Mouse (Mus musculus) limb, embryonic 10.5 days (tissue): ENCODE measurements around the gene Arhgef17. TPM values are rescaled to one million over a fixed set of nuclear protein-coding genes. Genes with fewer than 3 reads are reported as not detected.

Source experiments
- DNase-seq: peaks from one replicate; pipeline ENCODE4 v3.0.0-alpha.2; 2017; ENCODE audit warnings: low spot score
- H3K27ac ChIP-seq: fragments of 300-500 bp; sonication (generic); 2 replicates; pipeline ENCODE4 v1.5.1; 2016; ENCODE audit warnings: mild to moderate bottlenecking
- H3K27me3 ChIP-seq: fragments of 300-500 bp; sonication (generic); 2 replicates; pipeline ENCODE4 v1.6.1; 2016; ENCODE audit warnings: low read depth, mild to moderate bottlenecking; ENCODE audit not compliant: poor library complexity, severe bottlenecking
- H3K36me3 ChIP-seq: fragments of 300-500 bp; sonication (generic); 2 replicates; pipeline ENCODE4 v1.6.1; 2016; ENCODE audit warnings: mild to moderate bottlenecking, moderate library complexity
- H3K4me1 ChIP-seq: fragments of 300-500 bp; sonication (generic); 2 replicates; pipeline ENCODE4 v1.6.1; 2016
- H3K4me3 ChIP-seq: fragments of 300-500 bp; sonication (generic); 2 replicates; pipeline ENCODE4 v1.5.1; 2016; ENCODE audit warnings: mild to moderate bottlenecking, moderate library complexity
- H3K9me3 ChIP-seq: fragments of 300-500 bp; sonication (generic); replicated peaks from 2 replicates; pipeline ENCODE4 v1.6.1; 2016; ENCODE audit warnings: mild to moderate bottlenecking
- WGBS: fragments of 180-500 bp; shearing (Covaris S2); methylation state at CpG from one replicate; pipeline ENCODE4 v1.1.7; 2016; 5-methylcytosine and 5-hydroxymethylcytosine counted together
- polyA plus RNA-seq: library from polyadenylated mRNA; unstranded; fragments of >200 nt; fragmentation: Nextera tagmentation; extraction: Ambion mirVana; gene quantifications from 2 replicates; pipeline ENCODE4 v1.2.1, GENCODE M21; 2016

The Arhgef17 gene
- polyA plus RNA-seq, 1 experiment from 2014 or later, result 11.0 TPM

GRCm38 (mm10) chr7:100905037-100905436 is 26.9 kb downstream of the Arhgef17 start:
- no peak for DNase-seq
- Histone ChIP-seq H3K4me3 (no peak overlapping the region), H3K27me3 (no peaks in the 10 kb centered on the region), H3K9me3 (no peaks in the 10 kb centered on the region), H3K4me1 (peaks cover 18% of the 10 kb centered on the region), H3K27ac (no peak overlapping the region), H3K36me3 (peaks cover 68% of the 10 kb centered on the region)
- 90% methylated on average over 7 of the region's 7 CpGs for WGBS

- no peak overlapping the region for H3K27ac ChIP-seq
- H3K27me3 ChIP-seq, result no peaks in the 10 kb centered on the region
- H3K36me3 ChIP-seq, result peaks cover 63% of the 10 kb centered on the region
- DNase-seq, result no peak
- WGBS, result 91% methylated on average over 5 of the region's 5 CpGs
- peaks cover 18% of the 10 kb centered on the region for H3K4me1 ChIP-seq
- no peaks in the 10 kb centered on the region for H3K9me3 ChIP-seq
- no peak overlapping the region for H3K4me3 ChIP-seq
Observed at GRCm38 (mm10) chr7:100904612-100905011, 27.3 kb downstream of the Arhgef17 start.

DNA sequence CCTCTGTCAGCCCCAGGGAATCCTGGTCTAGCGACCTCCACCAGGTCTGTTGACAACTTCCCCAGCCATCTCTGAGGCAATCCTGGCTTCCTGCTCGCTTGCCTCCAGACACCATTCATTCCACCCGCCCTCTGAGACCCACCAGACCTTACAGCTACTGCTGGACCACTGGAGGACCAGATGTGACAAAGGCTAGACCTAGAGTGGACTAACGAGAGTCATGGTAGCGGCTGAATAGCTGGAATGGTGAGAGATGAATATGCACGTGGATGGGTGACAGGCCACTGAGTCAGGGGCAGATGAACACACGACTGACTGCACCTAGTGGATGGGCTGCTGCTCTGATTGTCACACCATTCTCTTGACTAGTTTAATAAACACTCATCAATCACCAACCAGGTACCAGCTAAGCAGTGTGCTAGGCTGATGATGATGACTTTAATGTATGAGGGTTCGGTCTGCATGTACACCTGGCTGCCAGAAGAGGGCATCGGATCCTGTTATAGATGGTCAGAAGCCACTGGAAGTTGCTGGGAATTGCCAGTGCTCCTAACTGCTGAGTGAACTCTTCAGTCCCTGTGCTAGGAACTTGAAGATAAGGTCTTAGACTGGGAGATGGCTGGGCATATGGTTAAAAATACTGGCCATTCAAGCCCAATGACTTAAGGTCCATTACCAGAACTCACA is 29.3 kb downstream of the Arhgef17 start:
- Histone ChIP-seq H3K4me3 (no peak overlapping the region), H3K27me3 (no peaks in the 10 kb centered on the region), H3K36me3 (peaks cover 57% of the 10 kb centered on the region), H3K4me1 (peaks cover 2% of the 10 kb centered on the region), H3K27ac (no peak overlapping the region), H3K9me3 (no peaks in the 10 kb centered on the region)
- 85% methylated on average over 9 of the region's 9 CpGs for WGBS
- DNase-seq, result no peak

DNA sequence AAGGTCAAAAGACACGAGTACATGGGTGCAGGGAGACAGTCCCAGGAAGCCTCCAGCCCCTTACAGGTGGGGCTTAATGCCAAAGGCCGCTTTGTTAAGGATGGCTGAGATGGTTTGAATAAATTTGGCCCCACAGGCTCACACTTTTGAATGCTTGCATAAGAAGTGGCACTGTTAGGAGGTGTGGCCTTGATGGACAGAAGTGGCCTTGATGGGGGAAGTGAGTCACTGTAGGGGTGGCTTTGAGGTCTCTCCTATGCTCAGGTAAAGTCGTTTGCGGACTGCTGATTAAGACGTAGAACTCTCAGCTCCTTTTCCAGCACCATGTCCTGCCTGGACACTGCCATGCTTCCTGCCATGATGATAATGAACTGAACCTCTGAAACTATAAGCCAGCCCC is 34.1 kb downstream of the Arhgef17 start:
- H3K4me1 ChIP-seq, result peaks cover 31% of the 10 kb centered on the region
- peaks cover 33% of the 10 kb centered on the region for H3K36me3 ChIP-seq
- DNase-seq, result no peak
- H3K27me3 ChIP-seq, result no peaks in the 10 kb centered on the region
- no peak overlapping the region for H3K4me3 ChIP-seq
- no peak overlapping the region for H3K27ac ChIP-seq
- 88% methylated on average over 5 of the region's 5 CpGs for WGBS
- no peaks in the 10 kb centered on the region for H3K9me3 ChIP-seq

DNA sequence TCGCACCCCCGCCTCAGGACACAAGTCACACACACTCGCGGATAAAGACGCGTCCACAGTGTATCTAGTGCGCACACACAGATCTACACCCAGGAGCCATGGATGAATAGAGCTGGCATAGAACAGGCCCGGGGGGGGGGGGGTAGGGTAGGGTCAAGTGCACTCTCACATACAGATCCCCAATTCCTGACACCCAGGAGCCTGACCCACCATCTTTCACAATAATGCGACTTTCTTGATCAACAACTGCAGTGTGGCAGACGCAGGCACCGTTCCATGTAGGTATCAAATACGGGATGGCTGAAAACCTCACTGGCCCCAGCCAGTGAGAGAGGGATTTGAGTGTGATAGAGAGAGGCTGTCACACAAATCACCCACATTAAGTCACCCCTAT is 37.1 kb downstream of the Arhgef17 start:
- H3K4me1 ChIP-seq, result peaks cover 31% of the 10 kb centered on the region
- no peaks in the 10 kb centered on the region for H3K9me3 ChIP-seq
- 5% methylated on average over 12 of the region's 12 CpGs for WGBS
- no peaks in the 10 kb centered on the region for H3K27me3 ChIP-seq
- peaks cover 31% of the 10 kb centered on the region for H3K36me3 ChIP-seq
- DNase-seq, result no peak
- H3K27ac ChIP-seq, result peak overlapping the region; percentile 82
- H3K4me3 ChIP-seq, result peak overlapping the region; percentile 66

DNA sequence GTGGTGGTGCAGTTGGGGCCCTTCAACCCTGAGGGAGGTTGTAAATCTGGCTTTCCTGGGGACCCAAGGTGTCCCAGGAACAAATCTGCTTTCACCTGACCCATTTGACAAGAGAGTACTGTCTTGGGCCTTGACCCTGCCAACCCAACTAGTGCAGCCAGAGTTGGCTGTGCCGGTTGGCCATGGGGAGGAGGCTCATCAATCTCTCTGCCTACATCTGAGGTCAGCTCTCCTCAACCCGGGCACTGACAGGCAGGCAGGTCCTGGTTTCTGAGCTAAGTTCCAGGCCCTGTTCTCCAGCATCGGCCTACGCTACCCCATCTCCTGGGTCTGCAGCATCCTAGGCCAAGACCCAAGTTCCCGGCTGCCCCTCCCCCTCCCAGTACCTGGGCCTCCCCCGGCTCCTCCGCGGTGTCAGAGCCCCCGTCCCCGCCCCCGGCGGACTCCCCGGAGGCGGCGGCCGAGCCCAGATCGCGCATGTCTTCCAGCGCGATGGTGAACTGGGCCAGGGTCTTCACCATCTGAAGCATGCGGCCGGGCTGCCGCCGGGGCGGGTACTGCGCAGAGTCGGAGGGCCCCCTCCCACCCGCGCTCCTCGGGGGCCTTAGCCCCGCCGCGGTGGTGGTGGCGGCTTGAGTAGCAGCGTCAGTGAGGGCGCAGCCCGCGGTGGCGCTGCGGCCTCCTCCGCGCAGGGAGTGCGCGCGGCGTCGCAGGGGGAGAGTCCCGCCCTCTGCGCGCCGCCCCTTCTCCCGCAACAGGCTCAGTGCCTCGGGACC is 37.7 kb downstream of the Arhgef17 start:
- Histone ChIP-seq H3K27me3 (no peaks in the 10 kb centered on the region), H3K9me3 (no peaks in the 10 kb centered on the region), H3K4me3 (peak overlapping the region; percentile 66), H3K36me3 (peaks cover 37% of the 10 kb centered on the region), H3K4me1 (peaks cover 31% of the 10 kb centered on the region), H3K27ac (peak overlapping the region; percentile 82)
- WGBS, result 2% methylated on average over 52 of the region's 53 CpGs
- peak; percentile 63 for DNase-seq

DNA sequence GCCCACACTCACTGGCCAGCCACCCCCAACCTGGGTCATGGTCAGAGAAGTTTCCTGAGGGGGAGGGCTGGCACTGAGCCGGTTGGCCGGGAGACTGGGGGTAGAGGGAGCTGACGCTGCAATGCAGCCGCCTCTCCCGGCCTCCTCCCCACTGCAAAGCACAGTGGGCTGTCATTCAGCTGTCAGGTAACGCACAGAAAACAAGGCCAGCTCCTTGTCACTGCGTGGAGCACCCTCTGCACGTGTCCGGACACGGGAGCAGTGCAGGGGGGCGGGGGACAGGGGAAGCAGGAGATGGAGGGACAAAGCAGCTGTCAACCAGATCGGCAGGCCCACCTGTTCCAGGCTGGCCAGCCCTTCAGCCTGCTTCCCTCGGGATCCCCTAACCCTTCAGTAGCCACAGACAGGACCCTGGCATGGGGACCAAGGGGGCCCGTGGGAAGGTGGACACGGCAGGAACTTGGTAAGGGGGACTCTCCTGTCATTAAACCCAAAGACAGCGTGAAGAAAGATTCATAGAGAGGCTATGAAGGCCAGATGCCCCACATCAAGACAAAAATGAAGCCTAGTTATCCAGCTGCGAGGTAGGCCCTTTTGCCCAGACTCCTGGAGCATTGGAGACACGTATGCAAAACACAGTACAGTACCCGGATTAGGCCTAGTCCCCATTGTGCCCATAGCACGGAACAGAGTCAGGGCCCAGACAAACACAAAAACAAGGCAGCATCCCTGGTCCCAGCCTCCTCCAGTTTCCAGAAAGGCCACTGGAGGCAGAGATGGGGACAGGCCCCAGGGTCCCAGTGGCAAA is 38.5 kb downstream of the Arhgef17 start:
- H3K36me3 ChIP-seq, result peaks cover 45% of the 10 kb centered on the region
- H3K27ac ChIP-seq, result peak overlapping the region; percentile 42; the same call in 1 of the 2 replicates
- WGBS, result 79% methylated on average over 20 of the region's 20 CpGs
- H3K4me1 ChIP-seq, result peaks cover 31% of the 10 kb centered on the region
- H3K4me3 ChIP-seq, result peak overlapping the region; percentile 66; the same call in 1 of the 2 replicates
- no peaks in the 10 kb centered on the region for H3K9me3 ChIP-seq
- DNase-seq, result no peak
- no peaks in the 10 kb centered on the region for H3K27me3 ChIP-seq

GRCm38 (mm10) chr7:100886535-100886934 is 45.4 kb downstream of the Arhgef17 start:
- DNase-seq, result peak; percentile 66
- Histone ChIP-seq H3K9me3 (no peaks in the 10 kb centered on the region), H3K4me1 (no peaks in the 10 kb centered on the region), H3K36me3 (peaks cover 85% of the 10 kb centered on the region), H3K27me3 (no peaks in the 10 kb centered on the region), H3K4me3 (no peak overlapping the region), H3K27ac (no peak overlapping the region)
- WGBS, result 37% methylated on average over 3 of the region's 3 CpGs

DNA sequence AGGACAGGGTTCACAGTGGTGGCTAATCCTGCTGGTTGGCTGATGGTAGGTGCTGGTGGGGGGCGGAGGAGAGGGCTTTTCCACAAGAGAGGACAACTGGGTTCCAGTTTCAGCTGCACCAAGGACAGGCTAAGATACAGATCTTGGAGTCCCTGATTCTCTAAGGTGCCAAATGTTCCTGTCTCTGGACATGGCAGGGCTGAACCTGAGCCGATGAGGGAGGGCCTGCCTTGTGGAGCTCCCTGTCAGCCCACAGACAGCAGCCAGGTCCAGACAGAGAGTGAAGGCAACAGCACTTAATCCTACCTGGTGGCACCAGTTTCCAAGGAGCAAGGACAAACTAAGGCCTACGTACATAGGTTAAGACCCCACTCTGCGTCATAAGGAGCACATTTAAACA is 47.4 kb downstream of the Arhgef17 start:
- 91% methylated on average over 4 of the region's 4 CpGs for whole genome bisulfite sequencing

GRCm38 (mm10) chr7:100881950-100882349 is 50.0 kb downstream of the Arhgef17 start:
- WGBS, result 92% methylated on average over 4 of the region's 4 CpGs
- Histone ChIP-seq H3K27me3 (no peaks in the 10 kb centered on the region), H3K4me3 (no peak overlapping the region), H3K27ac (no peak overlapping the region), H3K4me1 (peaks cover 7% of the 10 kb centered on the region), H3K36me3 (peaks cover 96% of the 10 kb centered on the region), H3K9me3 (no peaks in the 10 kb centered on the region)
- no peak for DNase-seq

More for the DNA sequence above, 47.4 kb downstream of the Arhgef17 start:
- H3K27ac ChIP-seq, result no peak overlapping the region
- no peaks in the 10 kb centered on the region for H3K9me3 ChIP-seq
- peaks cover 93% of the 10 kb centered on the region for H3K36me3 ChIP-seq
- H3K4me3 ChIP-seq, result no peak overlapping the region
- H3K27me3 ChIP-seq, result no peaks in the 10 kb centered on the region
- no peak for DNase-seq
- H3K4me1 ChIP-seq, result peaks cover 5% of the 10 kb centered on the region

- Histone ChIP-seq H3K4me3 (no peak overlapping the region), H3K9me3 (no peaks in the 10 kb centered on the region), H3K4me1 (peaks cover 8% of the 10 kb centered on the region), H3K27ac (no peak overlapping the region), H3K36me3 (peaks cover 98% of the 10 kb centered on the region), H3K27me3 (no peaks in the 10 kb centered on the region)
- DNase-seq, result no peak
- 92% methylated on average over 9 of the region's 9 CpGs for WGBS
Observed at GRCm38 (mm10) chr7:100881531-100881930, 50.4 kb downstream of the Arhgef17 start.

DNA sequence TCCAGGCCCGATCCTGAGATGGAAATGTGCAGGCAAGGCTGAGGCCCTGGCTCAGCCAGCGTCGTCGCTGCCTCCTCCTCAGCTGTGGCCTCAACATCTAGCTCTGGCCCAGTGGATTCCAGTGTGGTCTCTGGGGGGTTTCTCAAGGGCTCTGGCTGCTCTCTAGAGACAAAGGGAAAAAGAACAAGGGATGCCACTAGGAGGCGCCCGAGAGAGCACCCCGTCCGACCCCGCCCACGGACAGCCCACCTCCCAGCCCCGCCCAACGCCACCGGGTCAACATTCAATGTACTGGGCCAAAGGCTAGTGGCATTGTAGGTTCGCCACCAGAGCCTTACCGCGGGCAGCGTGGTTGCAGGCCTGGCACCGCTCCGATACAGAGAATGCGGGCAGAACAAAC is 52.3 kb downstream of the Arhgef17 start:
- peaks cover 100% of the 10 kb centered on the region for H3K36me3 ChIP-seq
- WGBS, result 20% methylated on average over 20 of the region's 20 CpGs
- no peak overlapping the region for H3K4me3 ChIP-seq
- DNase-seq, result peak; percentile 91
- H3K9me3 ChIP-seq, result no peaks in the 10 kb centered on the region
- H3K4me1 ChIP-seq, result peaks cover 14% of the 10 kb centered on the region
- no peaks in the 10 kb centered on the region for H3K27me3 ChIP-seq
- peak overlapping the region; percentile 87 for H3K27ac ChIP-seq
